Mouse (Mus musculus) liver, embryonic 16.5 days (tissue): Measurements from ENCODE around the gene Gtsf1l. TPM values are rescaled to one million over a fixed set of nuclear protein-coding genes. Genes with fewer than 3 reads are reported as not detected.

Experiments used
- ATAC-seq: fragments of 200-750 bp; cut with Nextera tagmentation; 2 replicates; pipeline ENCODE4 v1.8.0; 2017; ENCODE audit warnings: low read depth, mild to moderate bottlenecking, moderate number of reproducible peaks, moderate library complexity
- H3K27ac ChIP-seq: fragments of 300-500 bp; sonication (generic); 2 replicates; pipeline ENCODE4 v1.5.1; 2014; ENCODE audit warnings: mild to moderate bottlenecking, low read length
- H3K27me3 ChIP-seq: fragments of 300-500 bp; sonication (generic); 2 replicates; pipeline ENCODE4 v1.6.1; 2014; ENCODE audit warnings: low read depth, low read length, mixed read lengths; ENCODE audit not compliant: control insufficient read depth, insufficient read depth
- H3K36me3 ChIP-seq: fragments of 300-500 bp; sonication (generic); 2 replicates; pipeline ENCODE4 v1.6.1; 2014; ENCODE audit warnings: mild to moderate bottlenecking; ENCODE audit not compliant: control insufficient read depth, insufficient read depth
- H3K4me1 ChIP-seq: fragments of 300-500 bp; sonication (generic); 2 replicates; pipeline ENCODE4 v1.6.1; 2014; ENCODE audit warnings: low read depth, low read length, mixed read lengths; ENCODE audit not compliant: control insufficient read depth
- H3K4me2 ChIP-seq: fragments of 300-500 bp; sonication (generic); 2 replicates; pipeline ENCODE4 v1.6.1; 2014; ENCODE audit warnings: low read depth, low read length, mixed read lengths
- H3K4me3 ChIP-seq: fragments of 300-500 bp; sonication (generic); 2 replicates; pipeline ENCODE4 v1.5.1; 2014; ENCODE audit warnings: low read depth, mild to moderate bottlenecking, low read length
- H3K9ac ChIP-seq: fragments of 300-500 bp; sonication (generic); 2 replicates; pipeline ENCODE4 v1.6.1; 2014; ENCODE audit warnings: low read depth, low read length
- H3K9me3 ChIP-seq: fragments of 300-500 bp; sonication (generic); replicated peaks from 2 replicates; pipeline ENCODE4 v1.6.1; 2016; ENCODE audit warnings: low read length; ENCODE audit not compliant: control insufficient read depth
- WGBS: fragments of 180-500 bp; shearing (Covaris S2); extraction: QIAGEN DNeasy Blood & Tissue Kit; methylation state at CpG from one replicate; pipeline ENCODE4 v1.1.7; 2014; ENCODE audit not compliant: insufficient replicate concordance; 5-methylcytosine and 5-hydroxymethylcytosine counted together
- polyA plus RNA-seq: library from polyadenylated mRNA; unstranded; fragments of >200 nt; fragmentation: Nextera tagmentation; extraction: Ambion mirVana; gene quantifications from 2 replicates; pipeline ENCODE4 v1.2.1, GENCODE M21; 2015

The Gtsf1l gene
- polyA plus RNA-seq, result 0.11 TPM in 1 of 2 replicates, not detected in the other

DNA sequence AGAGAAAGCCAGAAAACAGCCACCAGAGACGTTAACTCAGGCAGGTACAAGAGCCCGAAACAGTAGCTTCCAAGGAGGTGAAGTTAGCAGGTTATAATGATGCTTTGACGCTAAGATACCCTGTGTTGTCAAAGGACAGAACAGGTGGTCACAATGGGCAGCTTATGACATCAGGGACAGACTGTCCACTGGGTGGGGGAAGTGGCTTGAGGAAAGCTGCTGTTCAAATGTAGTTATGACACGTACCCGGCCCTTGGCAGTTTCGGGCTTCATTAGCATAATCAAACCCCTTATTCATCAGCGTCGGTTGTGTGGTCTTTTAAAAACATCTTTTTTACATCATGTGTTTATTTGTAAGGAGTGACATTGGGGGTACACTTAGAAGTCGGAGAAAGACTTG lies at the start of gene Gtsf1l:
Gtsf1l (minus strand) TSS at position 128 of the 400 bp plus-strand sequence.
- H3K9ac ChIP-seq, result no peak within 1 kb of the TSS
- peaks cover 9% of the 10 kb centered on the region for H3K36me3 ChIP-seq
- no peaks in the 10 kb centered on the region for H3K27me3 ChIP-seq
- no peak for ATAC-seq
- H3K9me3 ChIP-seq, result no peaks in the 10 kb centered on the region
- H3K4me1 ChIP-seq, result no peaks in the 10 kb centered on the region
- H3K27ac ChIP-seq, result no peak within 1 kb of the TSS
- H3K4me2 ChIP-seq, result no peak within 1 kb of the TSS
- WGBS, result 72% methylated on average over 9 of the region's 9 CpGs
- no peak within 1 kb of the TSS for H3K4me3 ChIP-seq

DNA sequence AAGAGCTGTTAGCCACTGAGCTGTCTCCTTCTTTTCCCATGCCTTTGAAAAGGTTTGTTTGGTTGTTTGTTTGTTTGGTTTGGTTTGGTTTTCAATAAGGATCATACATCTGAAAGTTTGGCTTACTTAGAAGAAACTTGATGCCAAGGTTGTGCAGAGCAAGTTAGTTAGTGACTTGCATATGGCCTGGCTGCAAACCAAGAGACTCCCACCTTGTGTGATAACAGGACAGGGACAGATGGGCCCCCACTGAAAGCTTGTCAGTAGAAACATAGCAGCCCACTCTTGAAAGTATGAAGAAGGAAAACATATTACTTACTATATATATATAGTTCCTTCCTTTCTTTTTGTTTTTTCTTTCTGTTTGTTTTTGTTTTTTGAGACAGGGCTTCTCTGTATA lies 49.3 kb upstream of the Gtsf1l start:
- Histone ChIP-seq H3K9me3 (no peaks in the 10 kb centered on the region), H3K27me3 (no peaks in the 10 kb centered on the region), H3K4me3 (no peak overlapping the region), H3K4me1 (no peaks in the 10 kb centered on the region), H3K27ac (no peak overlapping the region), H3K9ac (no peak overlapping the region), H3K4me2 (no peak overlapping the region), H3K36me3 (no peaks in the 10 kb centered on the region)
- no peak for ATAC-seq

DNA sequence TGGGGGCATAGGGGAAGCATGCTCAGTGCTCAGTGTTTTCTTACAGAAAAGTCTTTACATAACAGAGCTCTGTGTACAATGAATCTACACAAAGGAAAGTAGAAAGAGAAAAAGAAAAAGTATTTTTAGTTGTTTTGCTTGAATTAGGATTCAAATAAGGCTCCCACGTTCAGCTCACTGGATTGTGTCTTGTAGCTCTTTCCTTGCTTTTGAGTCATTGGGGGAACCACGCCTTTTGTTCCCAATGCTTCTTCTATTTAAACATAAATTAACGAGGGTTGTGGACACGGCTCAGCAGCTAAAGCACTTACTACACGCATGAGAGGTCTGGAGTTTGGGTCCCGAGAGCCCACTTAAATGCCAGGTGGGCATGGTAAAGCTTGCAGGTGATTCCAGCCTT lies 48.3 kb upstream of the Gtsf1l start:
- no peaks in the 10 kb centered on the region for H3K9me3 ChIP-seq
- H3K36me3 ChIP-seq, result no peaks in the 10 kb centered on the region
- no peak overlapping the region for H3K4me3 ChIP-seq
- 73% methylated on average over 6 of the region's 6 CpGs for WGBS
- no peaks in the 10 kb centered on the region for H3K27me3 ChIP-seq
- no peak overlapping the region for H3K4me2 ChIP-seq
- no peak overlapping the region for H3K9ac ChIP-seq
- no peak overlapping the region for H3K27ac ChIP-seq
- no peaks in the 10 kb centered on the region for H3K4me1 ChIP-seq
- ATAC-seq, result no peak

DNA sequence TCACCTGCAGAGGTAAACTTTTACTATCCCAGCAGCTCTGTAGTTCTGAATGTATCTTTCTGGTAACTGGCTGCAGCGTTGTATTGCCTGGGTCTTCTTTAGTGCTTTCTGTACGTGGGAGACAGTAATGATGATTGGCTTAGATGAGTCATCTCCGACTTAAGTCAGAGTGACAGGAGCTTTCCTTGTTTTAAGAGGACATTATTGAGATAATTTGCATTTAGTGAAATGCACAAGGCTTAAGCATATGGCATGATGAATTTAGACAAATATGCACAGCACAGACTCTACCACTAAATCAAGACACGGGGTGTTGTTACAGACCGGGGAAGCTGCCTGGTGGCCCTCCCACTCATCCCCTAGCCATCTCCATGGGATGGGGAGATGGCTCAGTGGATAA lies 44.7 kb upstream of the Gtsf1l start:
- Histone ChIP-seq H3K4me1 (no peaks in the 10 kb centered on the region), H3K4me3 (no peak overlapping the region), H3K9ac (no peak overlapping the region), H3K27ac (no peak overlapping the region), H3K9me3 (no peaks in the 10 kb centered on the region), H3K4me2 (no peak overlapping the region), H3K27me3 (no peaks in the 10 kb centered on the region), H3K36me3 (no peaks in the 10 kb centered on the region)
- WGBS, result 72% methylated on average over 5 of the region's 5 CpGs
- ATAC-seq, result no peak

DNA sequence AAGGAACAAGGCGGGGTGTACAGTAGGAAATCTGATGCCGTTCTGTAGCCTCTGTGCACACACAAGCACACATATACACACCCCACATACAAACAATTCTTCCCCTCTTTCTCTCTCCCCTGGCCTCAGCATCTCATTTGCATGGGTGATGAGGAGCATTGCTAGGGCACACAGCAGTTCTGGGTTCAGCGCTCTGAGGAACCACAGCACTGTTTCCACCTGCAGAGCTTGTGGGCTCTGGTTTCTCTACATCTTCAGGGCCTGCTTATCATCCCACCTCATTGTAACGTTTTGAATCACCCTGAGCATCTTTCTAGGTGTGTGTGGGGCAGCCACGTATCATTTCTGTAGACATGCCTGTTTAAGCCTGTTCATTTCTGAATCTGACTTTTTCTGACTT lies 43.2 kb upstream of the Gtsf1l start:
- no peak for ATAC-seq
- WGBS, result 65% methylated on average over 5 of the region's 5 CpGs
- Histone ChIP-seq H3K27ac (no peak overlapping the region), H3K9me3 (no peaks in the 10 kb centered on the region), H3K9ac (no peak overlapping the region), H3K36me3 (no peaks in the 10 kb centered on the region), H3K4me1 (no peaks in the 10 kb centered on the region), H3K27me3 (no peaks in the 10 kb centered on the region), H3K4me2 (no peak overlapping the region), H3K4me3 (no peak overlapping the region)

DNA sequence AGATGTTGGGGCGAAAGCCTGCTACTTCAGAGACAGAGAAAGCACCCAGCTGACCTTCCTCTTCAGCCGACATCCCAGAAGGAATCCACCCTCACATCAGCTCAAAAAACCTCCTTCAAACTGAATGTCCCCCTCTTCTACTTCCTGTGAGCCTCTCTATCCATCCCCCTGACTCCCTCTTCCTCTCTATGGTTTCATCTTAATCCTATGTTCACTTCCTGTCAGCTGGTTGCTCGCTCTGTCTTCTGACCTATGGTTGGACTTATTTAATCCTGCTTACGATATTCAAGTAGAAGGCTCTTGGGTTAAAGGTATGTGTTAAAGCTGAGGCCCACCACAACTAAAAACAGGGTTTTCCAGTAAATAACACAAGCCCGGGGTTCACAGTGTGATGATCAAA lies 35.8 kb upstream of the Gtsf1l start:
- Histone ChIP-seq H3K27me3 (peaks cover 3% of the 10 kb centered on the region; the same call in 1 of the 2 replicates), H3K9ac (no peak overlapping the region), H3K4me1 (no peaks in the 10 kb centered on the region), H3K9me3 (no peaks in the 10 kb centered on the region), H3K27ac (no peak overlapping the region), H3K36me3 (no peaks in the 10 kb centered on the region), H3K4me2 (no peak overlapping the region), H3K4me3 (no peak overlapping the region)
- ATAC-seq, result no peak
- WGBS, result 57% methylated on average over 5 of the region's 5 CpGs

DNA sequence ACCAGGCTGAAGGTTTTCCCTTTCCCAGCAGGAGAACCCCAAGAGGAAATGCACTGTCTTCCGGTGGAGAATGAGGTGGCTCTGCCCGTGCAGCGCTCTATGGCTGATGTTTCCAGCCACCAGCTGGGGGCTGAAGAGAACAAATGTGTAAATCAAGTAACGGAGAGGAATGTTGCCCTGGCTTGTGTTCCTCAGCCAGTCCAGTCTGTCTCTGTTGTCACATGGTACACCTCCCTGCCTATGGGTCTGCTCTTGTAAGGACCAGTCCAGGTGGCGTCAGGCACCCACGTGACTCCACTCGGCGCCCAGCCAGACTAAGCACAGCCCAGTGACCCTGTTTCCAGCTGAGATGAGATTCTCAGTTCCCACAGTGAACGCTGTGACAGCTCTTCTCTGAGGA lies 34.7 kb upstream of the Gtsf1l start:
- Histone ChIP-seq H3K9me3 (no peaks in the 10 kb centered on the region), H3K4me1 (no peaks in the 10 kb centered on the region), H3K9ac (no peak overlapping the region), H3K4me3 (no peak overlapping the region), H3K36me3 (no peaks in the 10 kb centered on the region), H3K4me2 (no peak overlapping the region; the same call in 1 of the 2 replicates), H3K27ac (no peak overlapping the region), H3K27me3 (peaks cover 3% of the 10 kb centered on the region; the same call in 1 of the 2 replicates)
- peak; percentile 97 for ATAC-seq
- 10% methylated on average over 9 of the region's 9 CpGs for WGBS

DNA sequence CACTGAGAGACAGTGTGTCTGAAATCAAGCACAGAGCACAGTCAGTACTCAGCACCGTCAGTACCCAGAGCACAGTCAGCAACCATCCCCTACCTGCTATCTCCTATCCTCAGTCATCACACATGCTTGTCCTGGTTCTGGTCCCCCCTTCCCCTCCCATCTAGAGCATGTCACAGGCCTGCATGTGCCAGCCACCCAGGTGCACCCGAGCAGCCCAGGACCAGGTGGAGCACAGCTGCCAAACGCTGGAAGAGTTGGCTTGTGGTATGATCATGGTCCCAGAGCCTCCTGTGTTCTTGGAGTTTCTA lies 33.7 kb upstream of the Gtsf1l start:
- 53% methylated on average over 3 of the region's 3 CpGs for WGBS
- Histone ChIP-seq H3K27ac (no peak overlapping the region), H3K4me2 (no peak overlapping the region), H3K4me3 (no peak overlapping the region), H3K27me3 (peaks cover 3% of the 10 kb centered on the region; the same call in 1 of the 2 replicates), H3K36me3 (no peaks in the 10 kb centered on the region), H3K9ac (no peak overlapping the region), H3K4me1 (no peaks in the 10 kb centered on the region), H3K9me3 (no peaks in the 10 kb centered on the region)
- ATAC-seq, result no peak

DNA sequence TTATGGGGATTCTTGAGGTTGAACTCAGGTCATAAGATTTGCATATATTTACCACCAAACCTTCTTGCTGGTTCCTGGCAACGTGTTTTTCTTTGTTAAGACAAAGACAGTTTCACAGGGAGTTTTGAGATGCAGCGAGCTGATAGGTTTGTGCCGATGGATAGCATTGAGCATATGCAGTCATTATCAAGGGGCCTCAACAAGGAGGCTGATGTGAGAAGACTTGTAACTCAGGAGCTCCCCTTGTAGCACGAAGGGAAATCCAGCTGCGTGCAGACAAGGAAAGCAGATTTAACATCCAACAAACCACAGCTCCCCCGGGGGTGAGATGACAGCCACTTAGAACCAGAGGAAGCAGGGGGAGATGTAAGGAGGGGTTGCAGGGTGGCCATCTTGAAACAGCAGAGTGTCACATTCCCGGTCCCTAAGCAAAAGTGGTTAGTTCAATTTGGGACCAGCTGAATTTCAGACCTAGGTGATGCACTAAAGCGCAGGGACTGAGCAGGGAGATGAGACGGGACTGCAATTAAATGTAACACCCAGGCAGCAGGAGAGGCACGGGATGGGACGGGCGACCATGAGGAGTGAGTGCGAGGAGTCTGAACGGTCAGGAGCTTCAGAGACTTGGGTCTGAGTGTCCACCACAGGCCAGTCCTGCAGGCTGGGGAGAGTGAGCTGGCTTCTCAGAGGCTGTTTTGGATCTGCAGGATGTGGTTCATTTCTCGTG lies 33.1 kb upstream of the Gtsf1l start:
- Histone ChIP-seq H3K27me3 (peaks cover 3% of the 10 kb centered on the region; the same call in 1 of the 2 replicates), H3K27ac (no peak overlapping the region), H3K9me3 (no peaks in the 10 kb centered on the region), H3K9ac (no peak overlapping the region), H3K36me3 (no peaks in the 10 kb centered on the region), H3K4me1 (no peaks in the 10 kb centered on the region), H3K4me2 (no peak overlapping the region), H3K4me3 (no peak overlapping the region)
- 52% methylated on average over 15 of the region's 15 CpGs for WGBS
- ATAC-seq, result no peak
